Mouse (Mus musculus) embryonic facial prominence, embryonic 11.5 days (tissue): Measurements from ENCODE around the gene Gm28539. TPM values are rescaled to one million over a fixed set of nuclear protein-coding genes. Genes with fewer than 3 reads are reported as not detected.
"Not testable (repeated sequence)": the region's sequence is repeated elsewhere in the genome, so short reads cannot be mapped to it uniquely, and the experiment has no call there.

Experiments
- ATAC-seq: fragments of 200-750 bp; cut with Nextera tagmentation; replicated peaks from 2 replicates; pipeline ENCODE4 v1.8.0; 2017; ENCODE audit warnings: low read depth; ENCODE audit not compliant: insufficient number of reproducible peaks, low FRiP score, low TSS enrichment
- DNase-seq: peaks from one replicate; pipeline ENCODE4 v3.0.0-alpha.2; 2015; ENCODE audit warnings: low spot score
- H3K27ac ChIP-seq: fragments of 300-500 bp; sonication (generic); replicated peaks from 2 replicates; pipeline ENCODE4 v1.5.1; 2014; ENCODE audit warnings: mild to moderate bottlenecking, low read depth, low read length, control low read depth
- H3K27me3 ChIP-seq: fragments of 300-500 bp; sonication (generic); 2 replicates; pipeline ENCODE4 v1.6.1; 2014; ENCODE audit warnings: mild to moderate bottlenecking, low read length, moderate library complexity, mixed read lengths; ENCODE audit not compliant: control insufficient read depth, insufficient read depth
- H3K36me3 ChIP-seq: fragments of 300-500 bp; sonication (generic); replicated peaks from 2 replicates; pipeline ENCODE4 v1.6.1; 2014; ENCODE audit warnings: low read depth, mild to moderate bottlenecking, low read length, moderate library complexity, mixed read lengths; ENCODE audit not compliant: control insufficient read depth, insufficient read depth
- H3K4me1 ChIP-seq: fragments of 300-500 bp; sonication (generic); 2 replicates; pipeline ENCODE4 v1.6.1; 2014; ENCODE audit warnings: low read length, mixed read lengths; ENCODE audit not compliant: control insufficient read depth, insufficient read depth
- H3K4me2 ChIP-seq: fragments of 300-500 bp; sonication (generic); 2 replicates; pipeline ENCODE4 v1.6.1; 2014; ENCODE audit warnings: low read depth, mild to moderate bottlenecking, control low read depth, low read length, moderate library complexity
- H3K4me3 ChIP-seq: fragments of 300-500 bp; sonication (generic); 2 replicates; pipeline ENCODE4 v1.5.1; 2014; ENCODE audit warnings: low read depth, low read length, control low read depth
- H3K9ac ChIP-seq: fragments of 300-500 bp; sonication (generic); replicated peaks from 2 replicates; pipeline ENCODE4 v1.6.1; 2014; ENCODE audit warnings: mild to moderate bottlenecking, control low read depth, low read length
- H3K9me3 ChIP-seq: fragments of 300-500 bp; sonication (generic); replicated peaks from 2 replicates; pipeline ENCODE4 v1.6.1; 2016; ENCODE audit warnings: mild to moderate bottlenecking, low read length, inconsistent platforms, mixed read lengths; ENCODE audit not compliant: control insufficient read depth
- WGBS: fragments of 180-500 bp; shearing (Covaris S2); extraction: QIAGEN DNeasy Blood & Tissue Kit; methylation state at CpG from one replicate; pipeline ENCODE4 v1.1.7; 2014; 5-methylcytosine and 5-hydroxymethylcytosine counted together
- polyA plus RNA-seq: library from polyadenylated mRNA; unstranded; fragments of >200 nt; fragmentation: Nextera tagmentation; extraction: Ambion mirVana; gene quantifications from 2 replicates; pipeline ENCODE4 v1.2.1, GENCODE M21; 2014

Gm28539 gene
- polyA plus RNA-seq, 1 experiment from 2014 or later, result not detected

DNA sequence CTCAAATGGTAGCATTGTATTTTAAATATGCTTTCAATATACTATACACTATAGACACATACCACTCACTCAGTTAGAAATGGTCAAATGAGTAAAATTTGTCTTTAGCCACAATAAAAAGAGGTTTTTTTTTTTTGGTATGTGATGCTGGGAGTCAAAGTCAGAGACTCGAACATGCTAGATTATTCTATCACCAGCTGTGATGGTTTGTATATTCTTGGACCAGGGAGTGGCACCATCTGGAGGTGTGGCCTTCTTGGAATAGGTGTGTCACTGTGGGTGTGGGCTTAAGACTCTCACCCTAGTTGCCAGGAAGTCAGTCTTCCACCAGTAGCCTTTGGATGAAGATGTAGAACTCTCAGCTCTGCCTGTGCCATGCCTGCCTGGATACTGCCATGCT is 34.1 kb downstream of the Gm28539 start:
- not testable (repeated sequence) for H3K4me3 ChIP-seq, H3K27me3 ChIP-seq, H3K4me1 ChIP-seq, H3K36me3 ChIP-seq, H3K9me3 ChIP-seq, H3K9ac ChIP-seq, H3K27ac ChIP-seq, DNase-seq, ATAC-seq, H3K4me2 ChIP-seq
- WGBS, result 75% methylated on average over 1 of the region's 1 CpGs

DNA sequence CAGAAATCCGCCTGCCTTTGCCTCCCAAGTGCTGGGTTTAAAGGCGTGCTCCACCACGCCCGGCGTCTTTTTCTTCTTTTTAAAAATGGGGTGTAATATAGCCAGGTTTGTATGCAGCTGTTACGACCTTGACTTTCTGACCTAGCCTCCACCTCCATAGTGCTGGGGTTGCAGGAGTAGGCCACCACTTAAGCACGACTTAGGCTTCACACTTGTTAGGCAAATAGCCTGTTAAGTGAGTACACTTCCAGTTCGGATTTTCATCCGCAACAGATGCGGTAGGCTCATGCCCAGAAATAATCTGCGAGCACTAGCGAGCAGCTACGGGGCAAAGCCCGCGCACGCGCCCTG is 39.7 kb downstream of the Gm28539 start:
- Histone ChIP-seq H3K27ac (peak overlapping the region; percentile 89), H3K9ac (peak overlapping the region; percentile 88), H3K36me3 (no peaks in the 10 kb centered on the region), H3K27me3 (no peaks in the 10 kb centered on the region), H3K9me3 (no peaks in the 10 kb centered on the region), H3K4me3 (peak overlapping the region; percentile 72), H3K4me1 (no peaks in the 10 kb centered on the region), H3K4me2 (peak overlapping the region; percentile 63)
- ATAC-seq (peak; percentile 42), DNase-seq (no peak)
- 1% methylated on average over 17 of the region's 17 CpGs for WGBS

DNA sequence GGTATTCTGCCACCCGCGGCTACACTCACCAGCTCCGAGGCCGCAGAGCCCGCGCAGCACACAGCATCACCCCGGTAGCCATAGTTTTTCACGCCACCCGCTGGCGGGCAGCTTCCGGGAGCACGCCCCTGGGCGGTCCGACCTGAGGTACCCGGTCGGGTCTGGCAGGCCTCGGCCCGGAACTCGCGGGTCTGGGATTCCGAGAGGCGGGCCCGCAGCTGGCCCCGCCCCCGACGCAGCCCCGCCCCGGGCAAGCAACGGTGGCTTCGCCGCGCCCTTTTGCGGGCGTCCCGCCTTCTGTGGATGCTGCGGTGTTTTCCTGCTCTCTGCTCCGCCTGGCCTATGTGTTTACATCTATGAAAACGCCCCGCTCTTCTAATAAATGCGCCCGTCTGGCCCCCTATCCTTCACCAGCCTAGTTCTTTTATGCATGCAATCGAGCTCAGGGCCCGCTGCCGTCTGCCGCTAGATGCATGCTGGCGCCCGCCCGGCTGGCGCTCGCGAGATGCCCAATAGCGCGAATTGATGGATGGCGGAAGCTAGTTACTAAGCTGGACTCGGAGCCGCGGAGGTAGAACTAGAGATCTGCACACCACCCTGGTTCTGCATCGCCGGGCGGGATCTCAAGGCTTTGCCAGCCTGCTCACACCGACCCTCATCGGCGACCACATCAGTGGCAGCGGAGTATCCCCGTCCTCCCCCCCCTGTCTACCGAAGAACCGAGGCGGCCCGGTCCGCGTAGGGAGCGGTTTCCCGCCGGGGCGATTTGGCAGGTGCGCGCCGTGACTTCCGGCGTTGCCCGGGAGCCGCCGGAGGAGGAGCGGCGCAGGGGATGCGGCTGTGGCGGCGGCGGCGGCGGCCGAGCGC is 40.3 kb downstream of the Gm28539 start, which contains the start of the genes Mrpl40 and Hira:
Gene Mrpl40, minus strand, starts transcription at position 421 of the 867 bp plus-strand sequence.
Gene Hira, plus strand, starts transcription at position 596 of the 867 bp plus-strand sequence.
- ATAC-seq (peak; percentile 95), DNase-seq (peak; percentile 93)
- H3K9ac ChIP-seq, result peak within 1 kb of the TSS; percentile 88
- no peaks in the 10 kb centered on the region for H3K36me3 ChIP-seq
- no peaks in the 10 kb centered on the region for H3K27me3 ChIP-seq
- peak within 1 kb of the TSS; percentile 72 for H3K4me3 ChIP-seq
- no peaks in the 10 kb centered on the region for H3K9me3 ChIP-seq
- under 1% methylated on average over 77 of the region's 93 CpGs for WGBS
- peak within 1 kb of the TSS; percentile 63 for H3K4me2 ChIP-seq
- H3K27ac ChIP-seq, result peak within 1 kb of the TSS; percentile 89
- H3K4me1 ChIP-seq, result no peaks in the 10 kb centered on the region

DNA sequence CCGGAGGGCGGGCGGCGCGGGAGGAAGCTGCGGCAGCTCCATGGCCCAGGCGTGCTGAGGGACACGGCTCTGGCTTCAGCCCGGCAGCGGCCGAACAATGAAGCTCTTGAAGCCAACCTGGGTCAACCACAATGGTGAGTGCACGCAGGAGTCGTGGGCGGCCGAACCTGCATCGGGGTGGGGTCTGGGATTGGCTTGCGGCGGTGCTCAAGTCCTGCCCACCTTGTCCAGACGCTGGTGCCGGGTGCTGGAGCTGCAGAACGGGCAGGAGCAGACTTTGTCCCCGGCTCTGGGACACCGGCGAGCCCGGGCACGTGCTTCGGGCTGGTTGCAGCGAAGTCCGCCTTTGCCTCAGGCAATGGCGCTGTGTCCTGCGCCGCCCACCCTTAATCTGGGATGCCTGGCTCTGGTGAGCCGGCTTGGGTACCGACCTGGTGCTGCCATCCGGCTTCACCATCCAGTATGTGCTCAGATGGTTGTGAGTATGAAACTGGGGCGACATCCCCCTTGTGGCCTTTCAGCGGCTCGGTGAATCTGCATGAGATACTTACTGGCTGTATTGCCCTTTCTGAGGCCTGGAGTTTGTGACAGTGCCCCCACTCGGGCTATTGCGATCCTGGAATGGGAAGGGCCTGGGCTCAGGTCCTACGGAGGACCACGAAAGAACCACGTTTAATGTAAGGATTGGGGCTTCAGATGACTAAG is 41.2 kb downstream of the Gm28539 start:
- under 1% methylated on average over 37 of the region's 43 CpGs for WGBS
- peak overlapping the region; percentile 89 for H3K27ac ChIP-seq
- no peaks in the 10 kb centered on the region for H3K27me3 ChIP-seq
- peak; percentile 75 for DNase-seq
- no peaks in the 10 kb centered on the region for H3K9me3 ChIP-seq
- H3K4me3 ChIP-seq, result peak overlapping the region; percentile 72
- ATAC-seq, result peak; percentile 46
- H3K36me3 ChIP-seq, result no peaks in the 10 kb centered on the region
- no peaks in the 10 kb centered on the region for H3K4me1 ChIP-seq
- peak overlapping the region; percentile 88 for H3K9ac ChIP-seq
- peak overlapping the region; percentile 63 for H3K4me2 ChIP-seq

DNA sequence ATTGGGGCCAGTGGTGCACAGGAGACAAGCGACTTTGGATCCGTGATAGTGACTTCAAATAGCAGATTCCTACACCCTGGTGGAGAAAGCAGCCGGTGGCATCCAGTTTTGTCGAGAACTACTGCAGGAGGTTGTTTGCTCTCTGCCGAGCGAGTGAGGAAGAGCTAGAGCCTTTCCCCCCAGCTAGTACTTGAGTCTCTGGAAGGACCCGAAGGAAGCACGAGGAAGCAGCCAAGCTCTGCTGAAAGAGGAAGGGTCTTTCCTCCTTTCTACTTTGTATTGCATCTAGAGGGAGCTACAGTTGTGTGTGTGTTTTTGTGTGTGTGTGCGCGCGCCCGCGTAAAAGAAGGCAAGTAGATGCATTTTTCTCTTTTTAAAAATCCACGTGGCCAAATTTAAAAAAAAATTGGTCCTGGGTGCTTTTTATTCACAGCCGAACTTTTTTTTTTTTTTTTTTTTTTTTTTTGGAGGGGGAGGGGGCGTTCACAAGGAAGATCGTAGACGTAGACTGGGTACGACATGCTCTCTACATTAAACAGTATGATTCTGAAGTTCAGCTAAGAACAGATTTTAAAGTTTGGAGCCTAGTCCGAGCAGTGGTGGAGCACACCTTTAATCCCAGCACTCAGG is 41.8 kb downstream of the Gm28539 start:
- ATAC-seq, result no peak
- Histone ChIP-seq H3K4me3 (peak overlapping the region; percentile 72), H3K9me3 (no peaks in the 10 kb centered on the region), H3K4me2 (peak overlapping the region; percentile 63), H3K27ac (no peak overlapping the region; the same call in 1 of the 2 replicates), H3K36me3 (no peaks in the 10 kb centered on the region), H3K4me1 (no peaks in the 10 kb centered on the region), H3K27me3 (no peaks in the 10 kb centered on the region), H3K9ac (peak overlapping the region; percentile 88)
- WGBS, result 31% methylated on average over 20 of the region's 20 CpGs
- no peak for DNase-seq

DNA sequence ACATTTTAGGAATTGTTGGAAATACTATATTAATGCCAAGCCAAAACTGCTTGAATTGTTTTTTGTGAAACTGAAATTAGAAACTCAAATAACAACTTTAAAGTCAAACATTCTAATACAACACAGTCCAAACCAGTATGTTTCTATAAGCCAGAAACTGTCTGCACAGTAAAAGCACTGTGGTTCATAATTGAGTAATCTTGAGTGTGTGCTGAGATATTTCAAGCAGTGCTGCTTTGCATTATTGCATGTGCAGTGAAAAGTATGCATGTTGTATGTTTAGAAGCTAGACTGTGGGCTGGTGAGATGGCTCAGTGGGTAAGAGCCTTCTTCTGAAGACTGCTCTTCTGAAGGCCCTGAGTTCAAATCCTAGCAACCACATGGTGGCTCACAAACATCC is 47.7 kb downstream of the Gm28539 start:
- Histone ChIP-seq H3K36me3 (no peaks in the 10 kb centered on the region), H3K4me2 (no peak overlapping the region)

DNA sequence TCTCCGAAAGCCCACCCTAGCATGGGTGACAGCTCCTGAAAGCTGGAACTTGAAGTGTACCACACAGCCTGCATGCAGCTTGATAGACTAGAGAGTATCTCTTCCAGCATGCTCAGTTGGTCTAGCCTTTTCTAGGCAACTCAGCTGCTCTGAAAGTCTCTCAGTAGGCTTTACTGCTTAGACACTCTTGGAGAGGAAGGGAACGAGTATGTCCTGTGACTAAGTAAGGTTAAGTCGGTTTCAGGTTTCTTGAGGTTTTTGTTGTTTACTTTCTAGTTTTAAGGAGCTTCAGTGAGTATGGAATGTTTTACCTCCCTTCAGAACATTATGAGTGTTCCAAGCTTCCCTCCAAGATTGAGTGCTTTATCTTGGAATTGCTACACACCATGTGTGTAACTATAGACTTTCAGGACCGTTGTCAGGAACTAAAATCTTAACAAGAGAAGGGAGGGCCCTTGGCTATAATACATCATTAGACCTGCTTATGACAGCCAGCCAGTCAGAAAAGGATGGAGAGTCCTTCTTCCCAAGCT is 57.5 kb downstream of the Gm28539 start:
- 75% methylated on average over 4 of the region's 4 CpGs for WGBS
- no peak for DNase-seq

More for the DNA sequence above, 47.7 kb downstream of the Gm28539 start:
- no peak for ATAC-seq
- H3K4me3 ChIP-seq, result no peak overlapping the region
- H3K4me1 ChIP-seq, result no peaks in the 10 kb centered on the region
- H3K27me3 ChIP-seq, result no peaks in the 10 kb centered on the region
- no peaks in the 10 kb centered on the region for H3K9me3 ChIP-seq
- H3K27ac ChIP-seq, result no peak overlapping the region
- no peak for DNase-seq
- no peak overlapping the region for H3K9ac ChIP-seq

More for the DNA sequence above, 57.5 kb downstream of the Gm28539 start:
- no peak for ATAC-seq
- H3K27me3 ChIP-seq, result no peaks in the 10 kb centered on the region
- no peaks in the 10 kb centered on the region for H3K4me1 ChIP-seq
- H3K4me3 ChIP-seq, result no peak overlapping the region
- H3K9me3 ChIP-seq, result no peaks in the 10 kb centered on the region
- no peak overlapping the region for H3K4me2 ChIP-seq
- no peak overlapping the region for H3K9ac ChIP-seq
- H3K27ac ChIP-seq, result no peak overlapping the region
- H3K36me3 ChIP-seq, result no peaks in the 10 kb centered on the region
